Mouse (Mus musculus) cerebellum, adult 2 months (tissue): ENCODE measurements around the gene Aff3. TPM values are rescaled to one million over a fixed set of nuclear protein-coding genes. Genes with fewer than 3 reads are reported as not detected.

Source experiments
- DNase-seq, 2 experiments: peaks; one replicate each; pipeline ENCODE4 v3.0.0; 2021
- H3K27ac ChIP-seq: fragments of 200-500 bp; 2 replicates; pipeline ENCODE4 v1.5.1; 2012; ENCODE audit warnings: low read length, control low read depth, inconsistent platforms; ENCODE audit not compliant: insufficient read depth
- H3K27me3 ChIP-seq: fragments of 200-500 bp; 2 replicates; pipeline ENCODE4 v1.6.1; 2012; ENCODE audit warnings: inconsistent platforms, mild to moderate bottlenecking, low read length, moderate library complexity; ENCODE audit not compliant: control insufficient read depth, insufficient read depth
- H3K4me1 ChIP-seq: fragments of 200-500 bp; 2 replicates; pipeline ENCODE4 v1.6.1; 2011; ENCODE audit warnings: low read length; ENCODE audit not compliant: control insufficient read depth, insufficient read depth
- H3K4me3 ChIP-seq: fragments of 200-500 bp; replicated peaks from 2 replicates; pipeline ENCODE3; 2011; ENCODE audit warnings: mild to moderate bottlenecking, low read depth, low read length, control low read depth; ENCODE audit not compliant: insufficient read depth
- CTCF ChIP-seq: fragments of 200-500 bp; IDR thresholded peaks from 2 replicates; pipeline ENCODE4 v1.5.1; 2011; ENCODE audit warnings: low read depth, mild to moderate bottlenecking, control low read depth, low read length, moderate library complexity, borderline replicate concordance; ENCODE audit not compliant: insufficient read depth
- POLR2A ChIP-seq: fragments of 200-500 bp; IDR thresholded peaks from 2 replicates; pipeline ENCODE4 v1.6.1; 2011; ENCODE audit warnings: low read length, control low read depth, borderline replicate concordance; ENCODE audit not compliant: insufficient read depth
- WGBS: fragments of 180-500 bp; shearing (Covaris S2); methylation state at CpG from one replicate; pipeline ENCODE4 v1.1.7; 2018; 5-methylcytosine and 5-hydroxymethylcytosine counted together
- polyA plus RNA-seq: library from polyadenylated mRNA; depleted of rRNA; stranded (reverse); fragments of >200 nt; gene quantifications from 2 replicates; pipeline ENCODE4 v1.2.3, GENCODE M21; 2012

Gene Aff3
- polyA plus RNA-seq, 1 experiment, result 19.8 TPM

DNA sequence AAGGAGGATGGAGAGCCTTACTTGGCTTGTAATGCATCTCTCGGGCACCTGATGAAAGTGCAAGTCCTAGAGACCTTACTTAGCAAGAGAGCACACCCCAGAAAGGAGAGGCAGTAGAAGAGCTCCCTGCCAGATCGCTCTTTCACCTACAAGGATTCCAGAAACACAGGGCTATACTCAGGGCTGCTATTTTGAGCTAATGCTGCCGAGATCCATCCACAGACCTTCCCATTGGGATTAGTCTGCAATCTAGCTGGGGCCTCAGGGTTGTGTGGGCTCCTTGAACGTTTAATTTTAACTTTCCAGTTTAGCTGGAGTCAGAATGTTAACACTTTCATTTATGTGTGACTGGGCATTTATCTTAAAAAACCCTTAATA is 150.1 kb downstream of the Aff3 start:
- DNase-seq, result no peak
- no peak overlapping the region for H3K27ac ChIP-seq
- no peak for TF ChIP-seq CTCF
- no peak for TF ChIP-seq POLR2A
- H3K4me1 ChIP-seq, result no peaks in the 10 kb centered on the region
- no peak overlapping the region for H3K4me3 ChIP-seq
- H3K27me3 ChIP-seq, result no peaks in the 10 kb centered on the region
- WGBS, result 80% methylated on average over 4 of the region's 4 CpGs

DNA sequence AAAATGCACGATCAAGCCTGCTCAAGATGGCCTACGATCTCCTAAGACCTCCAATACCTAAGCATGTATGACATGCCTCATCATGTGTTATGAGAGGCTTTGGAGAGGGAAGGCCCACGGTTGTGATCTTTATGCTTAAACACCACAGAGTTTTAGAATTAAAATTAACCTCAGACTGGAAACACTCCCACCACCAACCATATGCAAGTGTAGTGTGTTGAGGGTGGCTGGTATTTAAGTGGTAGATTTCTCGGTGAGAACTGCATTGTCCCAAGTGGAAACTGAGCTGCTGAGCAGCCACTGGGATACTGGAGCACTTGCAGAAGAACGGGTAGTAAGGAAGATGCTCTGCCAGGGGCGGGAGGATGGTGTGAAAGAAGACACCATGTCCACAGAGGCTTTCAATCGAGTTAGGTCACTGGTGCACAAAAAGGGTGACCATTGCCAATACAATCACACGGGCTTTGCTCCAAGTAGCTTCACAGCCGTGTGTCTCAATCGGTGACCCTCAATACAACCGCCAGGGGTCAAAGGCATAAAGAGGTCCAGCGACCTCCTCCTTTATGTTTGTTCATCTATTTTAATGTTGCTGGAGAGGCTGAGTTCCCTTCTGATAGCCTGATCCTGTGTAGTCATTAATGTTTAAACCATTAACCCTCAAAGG is 150.7 kb downstream of the Aff3 start:
- Histone ChIP-seq H3K4me1 (no peaks in the 10 kb centered on the region), H3K4me3 (no peak overlapping the region), H3K27ac (no peak overlapping the region), H3K27me3 (no peaks in the 10 kb centered on the region)
- 75% methylated on average over 12 of the region's 12 CpGs for WGBS
- TF ChIP-seq POLR2A (no peak), CTCF (no peak)
- DNase-seq, result no peak

DNA sequence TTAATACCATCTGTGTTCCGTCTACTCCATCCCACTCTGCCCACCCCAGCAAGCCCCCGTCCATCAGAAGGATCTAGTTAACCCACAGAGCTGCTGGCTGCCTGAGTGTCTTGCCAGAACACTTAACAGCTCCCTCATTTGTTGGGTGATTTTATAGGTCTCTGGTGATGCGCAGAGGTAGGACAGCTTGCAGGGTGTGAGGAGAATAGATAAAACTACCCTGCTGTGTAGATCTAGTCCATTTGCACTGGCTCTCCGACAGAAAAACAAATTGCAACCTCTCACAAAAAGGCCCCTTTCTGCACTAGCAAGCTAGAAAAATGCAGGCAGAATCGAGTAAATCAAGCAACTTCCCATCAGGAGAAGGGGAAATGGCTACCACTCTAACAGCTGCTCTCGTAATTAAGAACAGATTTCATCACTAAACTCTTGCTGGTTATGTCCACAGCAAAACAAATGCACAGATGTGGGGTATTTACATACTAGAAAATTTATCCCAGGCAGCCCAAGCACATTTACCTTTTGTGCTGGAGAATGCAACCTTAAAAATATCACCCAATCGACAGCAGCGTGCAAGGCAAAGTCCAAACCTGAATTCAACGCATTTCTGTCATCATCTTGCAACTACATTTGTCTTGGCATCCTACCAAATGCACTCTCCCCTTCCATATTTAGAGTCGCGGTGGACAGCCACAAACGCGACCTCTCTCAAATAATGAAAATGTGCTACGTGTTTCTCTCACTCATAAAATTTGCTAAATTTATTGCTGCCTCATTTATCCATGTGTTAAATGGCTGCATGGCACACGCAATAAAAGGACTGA is 152.3 kb downstream of the Aff3 start:
- Histone ChIP-seq H3K27me3 (no peaks in the 10 kb centered on the region), H3K4me1 (no peaks in the 10 kb centered on the region), H3K27ac (no peak overlapping the region), H3K4me3 (no peak overlapping the region)
- DNase-seq, result no peak
- TF ChIP-seq CTCF (no peak), POLR2A (no peak)
- WGBS, result 56% methylated on average over 15 of the region's 15 CpGs

DNA sequence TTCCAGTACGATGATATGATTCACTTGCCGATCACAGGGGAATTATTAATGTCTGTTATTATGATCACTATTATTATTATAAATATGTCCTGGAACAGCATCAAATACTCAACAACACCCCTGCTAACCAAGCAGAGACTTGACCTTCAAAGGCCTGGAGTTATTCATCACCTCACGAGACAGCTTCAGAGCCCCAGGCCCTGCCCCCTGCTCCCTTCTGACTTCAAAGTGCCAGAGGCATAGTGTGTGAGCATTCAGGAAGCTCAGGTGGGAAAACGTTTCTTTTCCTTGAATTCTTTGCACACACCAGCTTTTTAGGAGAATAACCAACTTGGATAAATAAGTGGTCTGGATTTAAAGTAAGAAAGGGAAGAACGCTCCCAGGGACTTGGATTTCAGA is 153.7 kb downstream of the Aff3 start:
- 90% methylated on average over 5 of the region's 5 CpGs for WGBS
- no peak for DNase-seq
- Histone ChIP-seq H3K4me1 (no peaks in the 10 kb centered on the region), H3K4me3 (no peak overlapping the region), H3K27ac (no peak overlapping the region), H3K27me3 (no peaks in the 10 kb centered on the region)
- TF ChIP-seq CTCF, result no peak

DNA sequence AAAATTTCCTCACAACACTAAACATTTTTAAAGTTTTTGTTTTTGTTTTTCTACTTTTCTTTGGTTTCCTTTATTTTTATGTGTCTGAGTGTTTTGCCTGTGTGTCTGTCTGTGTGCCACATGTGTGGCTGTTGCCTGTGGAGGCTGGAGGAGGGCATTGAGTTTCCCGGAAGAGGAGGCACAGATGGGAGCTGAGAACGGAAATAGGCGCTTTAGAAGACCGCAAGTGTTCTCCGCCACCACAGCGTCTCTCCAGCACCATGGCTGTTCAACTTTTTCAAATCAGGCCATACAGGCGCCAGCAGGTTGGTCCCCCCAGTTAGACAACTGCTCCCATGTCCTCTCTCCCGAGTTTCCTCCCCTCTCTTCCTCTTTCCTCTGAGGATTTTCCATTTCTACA is 155.5 kb downstream of the Aff3 start:
- H3K4me3 ChIP-seq, result no peak overlapping the region
- WGBS, result 91% methylated on average over 8 of the region's 8 CpGs
- H3K27ac ChIP-seq, result no peak overlapping the region
- no peaks in the 10 kb centered on the region for H3K4me1 ChIP-seq
- no peak for DNase-seq
- TF ChIP-seq CTCF (no peak), POLR2A (no peak)
- no peaks in the 10 kb centered on the region for H3K27me3 ChIP-seq

DNA sequence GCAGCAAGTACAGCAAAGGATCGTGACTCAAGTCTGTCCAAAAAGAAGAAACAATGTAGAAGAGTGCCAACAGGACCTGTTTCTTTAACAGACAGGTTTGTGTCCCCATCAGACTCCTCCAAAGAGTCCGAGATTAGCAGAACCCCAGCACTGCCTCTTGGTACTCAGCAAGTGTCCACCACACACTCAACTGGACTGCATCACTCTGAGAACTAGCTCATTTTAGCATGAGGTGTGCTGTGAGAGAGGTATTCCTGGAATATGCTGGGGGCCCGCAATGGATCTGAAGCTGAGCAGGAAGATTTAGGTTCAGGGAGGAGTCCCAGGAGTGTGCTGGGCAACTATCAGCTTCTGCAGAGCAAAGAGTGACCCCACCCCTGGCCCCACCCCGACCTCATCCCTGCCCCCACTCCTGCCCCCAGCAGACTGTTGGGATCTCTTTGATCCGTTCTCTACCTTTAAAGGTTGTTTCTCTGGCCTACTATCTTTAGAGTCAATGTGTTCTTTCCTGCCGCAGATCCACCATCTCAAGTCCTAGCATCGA is 157.0 kb downstream of the Aff3 start:
- Histone ChIP-seq H3K4me1 (no peaks in the 10 kb centered on the region), H3K4me3 (no peak overlapping the region), H3K27me3 (no peaks in the 10 kb centered on the region), H3K27ac (no peak overlapping the region)
- DNase-seq, result no peak
- 93% methylated on average over 7 of the region's 7 CpGs for WGBS
- TF ChIP-seq POLR2A (no peak), CTCF (no peak)

DNA sequence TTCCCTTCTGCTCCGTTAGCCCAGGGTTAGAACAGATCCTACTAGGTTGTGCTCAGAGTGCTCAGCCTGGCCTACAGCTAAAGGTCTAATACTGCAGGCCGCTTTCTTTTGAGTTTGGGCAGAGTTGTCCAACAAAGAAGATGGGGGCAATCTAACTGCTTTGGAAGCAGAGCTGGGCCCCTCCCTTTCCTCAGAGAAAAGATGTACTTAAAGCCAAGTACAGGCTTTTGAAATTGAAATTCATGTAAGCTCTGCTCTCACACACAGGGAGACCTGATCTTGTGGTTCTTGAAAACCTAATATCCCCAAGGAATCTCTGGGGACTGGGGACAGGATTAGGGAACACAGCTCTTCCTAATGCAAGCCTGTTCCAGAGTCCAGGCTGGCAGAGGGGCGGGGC is 158.4 kb downstream of the Aff3 start:
- TF ChIP-seq POLR2A, result no peak
- TF ChIP-seq CTCF, result no peak
- Histone ChIP-seq H3K4me3 (no peak overlapping the region), H3K27ac (no peak overlapping the region), H3K4me1 (no peaks in the 10 kb centered on the region), H3K27me3 (no peaks in the 10 kb centered on the region)
- WGBS, result 97% methylated on average over 3 of the region's 3 CpGs
- no peak for DNase-seq
